Mouse (Mus musculus): ENCODE measurements around the gene Plppr2.

DNA sequence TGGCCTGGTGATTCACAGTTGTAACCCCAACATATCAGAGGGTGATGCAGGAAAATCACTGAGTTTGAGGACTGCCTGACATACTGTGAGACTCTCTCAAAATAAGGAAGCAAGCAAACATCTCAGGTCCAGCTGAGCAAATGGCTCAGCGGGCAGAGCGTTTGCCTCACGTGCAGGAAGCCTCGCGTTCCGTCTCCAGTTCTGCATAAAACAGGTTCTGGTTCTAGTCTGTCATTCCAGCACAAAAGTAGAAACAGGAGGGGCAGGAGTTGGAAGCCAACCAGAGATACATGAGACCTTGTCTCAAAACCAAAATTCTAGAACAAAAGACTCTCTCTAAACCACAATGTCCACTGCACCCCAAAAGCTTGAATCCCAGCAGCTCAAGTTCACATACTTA, 10.0 kb upstream of the Plppr2 start:
- TF ChIP-seq CTCF (IDR thresholded peaks at IDR 0.05; ENCODE audit: low read depth, low read length) (no peak), GATA1 (IDR thresholded peaks at IDR 0.05; ENCODE audit: borderline replicate concordance, low read length) (no peak)

Data from G1E (cell line).